Mouse (Mus musculus) testis, adult 2 months (tissue): ENCODE measurements around the gene Cdk8.

Experiments used
- CTCF ChIP-seq: fragments of 200-500 bp; IDR thresholded peaks from 2 replicates; pipeline ENCODE4 v1.5.1; 2012; ENCODE audit warnings: low read depth, mild to moderate bottlenecking, inconsistent platforms, low read length, moderate library complexity; ENCODE audit not compliant: control insufficient read depth, insufficient read depth, insufficient replicate concordance
- POLR2A ChIP-seq: fragments of 200-500 bp; IDR thresholded peaks from 2 replicates; pipeline ENCODE4 v1.6.1; 2012; ENCODE audit warnings: low read depth, mild to moderate bottlenecking, inconsistent platforms, low read length, moderate library complexity; ENCODE audit not compliant: control insufficient read depth

GRCm38 (mm10) chr5:146347081-146347480 is 116.1 kb downstream of the Cdk8 start:
- no peak for TF ChIP-seq POLR2A
- no peak for TF ChIP-seq CTCF
